Comparison of ENCODE assay signal across 8 mouse cellular contexts in the genomic region with DNA sequence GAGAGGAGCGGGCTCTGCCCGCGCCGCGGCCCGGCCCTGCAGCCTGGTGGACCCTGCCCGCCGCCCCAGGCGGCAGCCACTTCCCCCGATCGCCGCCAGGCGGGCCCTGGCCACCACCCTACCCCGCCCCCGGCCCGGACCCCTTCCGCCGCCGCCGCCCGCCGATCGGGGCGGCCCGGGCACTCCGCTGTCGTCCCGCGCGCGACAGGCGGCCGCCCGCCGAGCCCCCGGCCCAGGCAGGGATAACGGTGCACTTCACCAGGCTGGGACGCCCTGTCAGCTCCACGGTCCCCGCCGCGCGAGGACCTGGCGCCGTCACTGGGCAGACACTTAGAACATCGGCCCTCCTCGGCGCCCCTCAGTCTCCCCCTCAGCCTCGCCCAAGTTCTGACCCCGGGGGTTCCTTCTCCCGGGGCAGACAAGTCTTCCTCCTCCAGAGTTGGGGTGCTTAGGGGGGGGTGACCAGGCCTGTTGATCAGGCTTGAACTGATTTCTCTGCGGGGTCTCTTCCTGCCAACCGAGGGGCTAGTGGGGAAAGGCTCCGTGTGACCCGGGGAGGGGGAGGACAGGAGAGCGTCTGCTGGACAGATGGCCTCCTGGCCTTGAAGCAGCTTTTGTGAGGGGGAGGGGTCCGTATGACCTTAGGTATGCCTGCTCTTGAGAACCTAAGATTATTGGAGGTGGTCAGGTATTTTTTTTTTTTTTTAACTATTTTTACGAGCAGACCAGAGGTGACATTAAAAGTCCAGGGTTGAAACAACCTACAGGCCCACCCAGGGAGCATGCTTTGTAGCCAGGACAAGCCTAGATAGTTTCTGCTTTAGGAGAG. TPM values are rescaled to one million over a fixed set of nuclear protein-coding genes. Genes with fewer than 3 reads are reported as not detected.
DNase-seq lines count a peak whose midpoint lies in the region; ATAC-seq and TF ChIP-seq lines count a peak whose summit lies in the region.

No protein-coding gene starts in this region.

- H3K36me3 ChIP-seq in embryonic facial prominence, embryonic 13.5 days: no peaks in the 10 kb centered on the region; the same call in 1 of the 2 replicates
- H3K36me3 ChIP-seq in liver, embryonic 15.5 days (replicated peaks): no peaks in the 10 kb centered on the region
- no peaks in the 10 kb centered on the region for H3K36me3 ChIP-seq in neural tube, embryonic 15.5 days

- peak overlapping the region; percentile 80 for H3K4me2 ChIP-seq in embryonic facial prominence, embryonic 13.5 days
- H3K4me2 ChIP-seq in liver, embryonic 15.5 days: peak overlapping the region; percentile 95
- peak overlapping the region; percentile 66 for H3K4me2 ChIP-seq in neural tube, embryonic 15.5 days

- H3K9me3 ChIP-seq in embryonic facial prominence, embryonic 13.5 days: no peaks in the 10 kb centered on the region
- H3K9me3 ChIP-seq in liver, embryonic 15.5 days (replicated peaks): no peaks in the 10 kb centered on the region
- no peaks in the 10 kb centered on the region for H3K9me3 ChIP-seq in neural tube, embryonic 15.5 days (replicated peaks)

- TF ChIP-seq CTCF in left cerebral cortex, adult 2 months (IDR thresholded peaks at IDR 0.05): peak; percentile 51

- H3K4me3 ChIP-seq in left cerebral cortex, adult 2 months: peak overlapping the region; percentile 93
- H3K4me3 ChIP-seq in embryonic facial prominence, embryonic 13.5 days: peak overlapping the region; percentile 92
- H3K4me3 ChIP-seq in liver, embryonic 15.5 days (replicated peaks): peak overlapping the region; percentile 98
- peak overlapping the region; percentile 97 for H3K4me3 ChIP-seq in neural tube, embryonic 15.5 days (replicated peaks)

- peaks cover 32% of the 10 kb centered on the region for H3K4me1 ChIP-seq in embryonic facial prominence, embryonic 13.5 days
- peaks cover 83% of the 10 kb centered on the region for H3K4me1 ChIP-seq in liver, embryonic 15.5 days (replicated peaks)
- H3K4me1 ChIP-seq in neural tube, embryonic 15.5 days: peaks cover 43% of the 10 kb centered on the region

- H3K27me3 ChIP-seq in embryonic facial prominence, embryonic 13.5 days: no peaks in the 10 kb centered on the region
- H3K27me3 ChIP-seq in liver, embryonic 15.5 days: no peaks in the 10 kb centered on the region
- H3K27me3 ChIP-seq in neural tube, embryonic 15.5 days (replicated peaks): no peaks in the 10 kb centered on the region

- DNase-seq in left cerebral cortex, adult 2 months (ENCODE audit: extremely low spot score in 1 of 2, low spot score in 2 of 2): no peak
- DNase-seq in left cerebral cortex, adult 11 months (ENCODE audit: low spot score): no peak
- no peak for DNase-seq in spleen, adult 12 weeks (ENCODE audit: low spot score)

- WGBS in embryonic facial prominence, embryonic 13.5 days: under 1% methylated on average over 38 of the region's 58 CpGs
- WGBS in liver, embryonic 15.5 days (ENCODE audit: insufficient replicate concordance): under 1% methylated on average over 57 of the region's 58 CpGs
- under 1% methylated on average over 44 of the region's 58 CpGs for WGBS in neural tube, embryonic 15.5 days

- intact Hi-C loops in left cerebral cortex, adult 2 months (cut with DNase I): loop anchor here (2.0 to 5.0 kb wide), 3 partner anchors 31 to 138 kb away; partner anchors contain the start of gene Sec11a

- ATAC-seq in activated CD4-positive, CD25-positive, alpha-beta regulatory T cell, adult 4 months: peak; percentile 26
- ATAC-seq in embryonic facial prominence, embryonic 13.5 days (ENCODE audit: insufficient number of reproducible peaks, insufficient read depth, low FRiP score, low TSS enrichment, low read depth): peak; percentile 85
- peak; percentile 32 to 52; a peak in 1 of 4 replicates for ATAC-seq in hematopoietic stem cell, adult 5-6 weeks (replicated peaks in 1 of 2; ENCODE audit: insufficient read depth in 1 of 2, low FRiP score in 2 of 2, low TSS enrichment in 1 of 2, low read depth in 1 of 2, poor library complexity in 2 of 2, severe bottlenecking in 2 of 2)
- peak; percentile 64 for ATAC-seq in liver, embryonic 15.5 days (ENCODE audit: insufficient read depth)
- ATAC-seq in neural tube, embryonic 15.5 days (ENCODE audit: low FRiP score): peak; percentile 82

- peak overlapping the region; percentile 95 for H3K9ac ChIP-seq in embryonic facial prominence, embryonic 13.5 days
- H3K9ac ChIP-seq in liver, embryonic 15.5 days: peak overlapping the region; percentile 98
- H3K9ac ChIP-seq in neural tube, embryonic 15.5 days (replicated peaks): peak overlapping the region; percentile 99

- peak overlapping the region; percentile 88 for H3K27ac ChIP-seq in left cerebral cortex, adult 2 months
- H3K27ac ChIP-seq in embryonic facial prominence, embryonic 13.5 days: peak overlapping the region; percentile 94
- peak overlapping the region; percentile 94 for H3K27ac ChIP-seq in liver, embryonic 15.5 days (replicated peaks)
- peak overlapping the region; percentile 93 for H3K27ac ChIP-seq in neural tube, embryonic 15.5 days (replicated peaks)

RNA-seq across cellular contexts. Expression of gene Zfp592, which starts 0.6 kb away (rescaled TPM):
- total RNA-seq in left cerebral cortex, adult 2 months (2021): 10 to 100 TPM; 22.3 to 24.1 TPM
- polyA plus RNA-seq in activated CD4-positive, CD25-positive, alpha-beta regulatory T cell, adult 4 months (2017; shearing (Covaris generic)): 10 to 100 TPM; 14.5 to 16.7 TPM
- 12.3 and 12.5 TPM in 2 replicates for polyA plus RNA-seq in embryonic facial prominence, embryonic 13.5 days (2015; fragmentation: Nextera tagmentation; extraction: Ambion mirVana)
- 20.9 and 41.5 TPM in 2 replicates for total RNA-seq in hematopoietic stem cell, adult 5-6 weeks (2017)
- 5.5 and 6.8 TPM in 2 replicates for polyA plus RNA-seq in liver, embryonic 15.5 days (2015; fragmentation: Nextera tagmentation; extraction: Ambion mirVana)
- polyA plus RNA-seq in neural tube, embryonic 15.5 days (2015; fragmentation: Nextera tagmentation; extraction: Ambion mirVana): 9.9 and 10.0 TPM in 2 replicates

RNA-seq across cellular contexts. Expression of gene Sec11a, which starts 46.5 kb away (rescaled TPM):
- total RNA-seq in left cerebral cortex, adult 2 months (2021): 10 to 100 TPM; 49.0 to 51.3 TPM
- 100 to 1,000 TPM; 243 to 262 TPM for polyA plus RNA-seq in activated CD4-positive, CD25-positive, alpha-beta regulatory T cell, adult 4 months (2017; shearing (Covaris generic))
- 212 and 227 TPM in 2 replicates for polyA plus RNA-seq in embryonic facial prominence, embryonic 13.5 days (2015; fragmentation: Nextera tagmentation; extraction: Ambion mirVana)
- total RNA-seq in hematopoietic stem cell, adult 5-6 weeks (2017): 310 and 424 TPM in 2 replicates
- 96.7 and 103 TPM in 2 replicates for polyA plus RNA-seq in liver, embryonic 15.5 days (2015; fragmentation: Nextera tagmentation; extraction: Ambion mirVana)
- polyA plus RNA-seq in neural tube, embryonic 15.5 days (2015; fragmentation: Nextera tagmentation; extraction: Ambion mirVana): 145 and 160 TPM in 2 replicates

Comparison
In these comparisons a context has a peak if more than half of its experiments do, and no peak if none do; other contexts are left out.
1. ATAC-seq: peak in every context shown above with its lines; median percentile 85 in embryonic facial prominence, embryonic 13.5 days; 82 in neural tube, embryonic 15.5 days; 64 in liver, embryonic 15.5 days; 42 in hematopoietic stem cell, adult 5-6 weeks; 26 in activated CD4-positive, CD25-positive, alpha-beta regulatory T cell, adult 4 months.